Comparison of ENCODE assay signal across 10 mouse cellular contexts in the genomic region with DNA sequence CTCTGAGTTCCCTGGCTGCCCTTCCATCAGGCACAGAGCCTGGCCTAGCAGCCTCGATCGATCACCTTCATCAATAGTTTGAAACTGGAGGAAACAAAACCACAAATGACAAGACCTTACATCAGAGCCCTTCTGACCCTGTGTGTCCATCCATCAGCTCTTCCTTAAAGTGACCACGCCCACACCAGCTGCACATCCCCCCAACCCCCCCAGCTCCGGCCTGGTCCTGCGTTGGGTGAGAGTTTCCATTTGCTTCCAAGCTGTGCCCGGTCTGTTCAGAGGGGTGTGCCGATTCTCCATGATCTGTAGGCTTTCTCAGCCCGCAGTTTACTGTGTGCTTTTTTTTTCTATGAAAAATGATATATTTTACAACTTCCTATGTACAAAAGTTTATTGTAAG.
"Had no signal": no experiment of that assay in that cellular context is flagged by ENCODE, and none has a peak within 500 bp of the region (broad histone marks: within the 10 kb centered on the region; RNA-seq: fewer than 3 reads in every experiment).

No protein-coding gene starts in this region.

- H3K27me3 ChIP-seq: limb, embryonic 13.5 days; neural tube, embryonic 12.5 days had no signal

- H3K36me3 ChIP-seq: limb, embryonic 13.5 days; liver, embryonic 15.5 days; midbrain, embryonic 10.5 days; neural tube, embryonic 12.5 days had no signal

- DNase-seq: kidney, adult 11 months; kidney, adult 9 months; kidney, postnatal 10 days; midbrain, embryonic 14.5 days; thymus, postnatal 4 days had no signal

- H3K27ac ChIP-seq: layer of hippocampus, adult 2 months; limb, embryonic 13.5 days; liver, embryonic 15.5 days; midbrain, embryonic 10.5 days; neural tube, embryonic 12.5 days had no signal

- H3K9ac ChIP-seq: limb, embryonic 13.5 days; liver, embryonic 15.5 days; neural tube, embryonic 12.5 days had no signal

- H3K4me1 ChIP-seq: midbrain, embryonic 10.5 days; neural tube, embryonic 12.5 days had no signal

- H3K4me3 ChIP-seq: layer of hippocampus, adult 2 months; limb, embryonic 13.5 days; liver, embryonic 15.5 days; midbrain, embryonic 10.5 days; neural tube, embryonic 12.5 days had no signal
